Mouse (Mus musculus): ENCODE results near the gene Wdr43. TPM values are rescaled to one million over a fixed set of nuclear protein-coding genes. Genes with fewer than 3 reads are reported as not detected.

Gene Wdr43
- polyA plus RNA-seq, 1 experiment, result 24.1 TPM

GRCm38 (mm10) chr17:71598659-71599554 is 16.8 kb upstream of the Wdr43 start:
- TF ChIP-seq MYOG (IDR thresholded peaks at IDR 0.05; ENCODE audit: control insufficient read depth in 1 of 3, insufficient read depth in 1 of 3, insufficient read length in 2 of 3, low read depth in 2 of 3), result peak in 2 of 3 experiments; percentile 66 to 81
- TF ChIP-seq MYOD1 (IDR thresholded peaks at IDR 0.05; ENCODE audit: control insufficient read depth in 1 of 3, insufficient read length in 2 of 3, low read depth in 2 of 3), result peak in 2 of 3 experiments; percentile 78 to 80
- no peak for TF ChIP-seq USF1 (IDR thresholded peaks at IDR 0.05; ENCODE audit: low read depth)
- no peak for TF ChIP-seq REST (IDR thresholded peaks at IDR 0.05; ENCODE audit: insufficient read depth, insufficient read length)
- no peak for TF ChIP-seq TCF12 (IDR thresholded peaks at IDR 0.05; ENCODE audit: insufficient read depth, poor library complexity, severe bottlenecking)
- TF ChIP-seq SRF (IDR thresholded peaks at IDR 0.05; ENCODE audit: control insufficient read depth, insufficient read length, low read depth), result peak; percentile 92
- peak; percentile 42 for TF ChIP-seq POLR2AphosphoS2 (IDR thresholded peaks at IDR 0.05; ENCODE audit: insufficient read length, low read depth)
- TF ChIP-seq E2F4 (IDR thresholded peaks at IDR 0.05; ENCODE audit: insufficient read depth), result no peak
- no peak for TF ChIP-seq TCF3 (IDR thresholded peaks at IDR 0.05; ENCODE audit: insufficient read length, low read depth)
- peak; percentile 61 for TF ChIP-seq POLR2A (IDR thresholded peaks at IDR 0.05; ENCODE audit: insufficient read length, low read depth)
- peak; percentile 6 for TF ChIP-seq MAX (IDR thresholded peaks at IDR 0.05; ENCODE audit: low read depth)
- TF ChIP-seq CEBPB (IDR thresholded peaks at IDR 0.05; ENCODE audit: insufficient read depth, poor library complexity, severe bottlenecking), result no peak
- no peaks in the 10 kb centered on the region for H3K27me3 ChIP-seq (ENCODE audit: control insufficient read depth, insufficient read depth, insufficient read length)
- no peaks in the 10 kb centered on the region for H3K36me3 ChIP-seq (ENCODE audit: control insufficient read depth, insufficient read depth)
- peak overlapping the region; percentile 82 for H3K4me3 ChIP-seq
- H3K79me2 ChIP-seq (ENCODE audit: control insufficient read depth, insufficient read depth), result peaks cover 6% of the 10 kb centered on the region
- peak overlapping the region; percentile 76 for H3K4me2 ChIP-seq (ENCODE audit: low read depth)
- peak overlapping the region; percentile 25 for H3ac ChIP-seq (ENCODE audit: control insufficient read depth, insufficient read length)

GRCm38 (mm10) chr17:71616319-71617032 is 781 bp downstream of the Wdr43 start:
- peak overlapping the region; percentile 85 for H3K4me2 ChIP-seq (ENCODE audit: low read depth)
- no peaks in the 10 kb centered on the region for H3K27me3 ChIP-seq (ENCODE audit: control insufficient read depth, insufficient read depth, insufficient read length)
- peaks cover 55% of the 10 kb centered on the region for H3K79me2 ChIP-seq (ENCODE audit: control insufficient read depth, insufficient read depth)
- peaks cover 9% of the 10 kb centered on the region for H3K36me3 ChIP-seq (ENCODE audit: control insufficient read depth, insufficient read depth)
- TF ChIP-seq MAX (IDR thresholded peaks at IDR 0.05; ENCODE audit: low read depth) (no peak), CEBPB (IDR thresholded peaks at IDR 0.05; ENCODE audit: insufficient read depth, poor library complexity, severe bottlenecking) (no peak), MYOD1 (IDR thresholded peaks at IDR 0.05; ENCODE audit: control insufficient read depth in 1 of 3, insufficient read length in 2 of 3, low read depth in 2 of 3) (no peak), POLR2AphosphoS2 (IDR thresholded peaks at IDR 0.05; ENCODE audit: insufficient read length, low read depth) (no peak), SRF (IDR thresholded peaks at IDR 0.05; ENCODE audit: control insufficient read depth, insufficient read length, low read depth) (no peak), POLR2A (IDR thresholded peaks at IDR 0.05; ENCODE audit: insufficient read length, low read depth) (no peak), E2F4 (IDR thresholded peaks at IDR 0.05; ENCODE audit: insufficient read depth) (no peak), TCF12 (IDR thresholded peaks at IDR 0.05; ENCODE audit: insufficient read depth, poor library complexity, severe bottlenecking) (no peak), REST (IDR thresholded peaks at IDR 0.05; ENCODE audit: insufficient read depth, insufficient read length) (no peak), USF1 (IDR thresholded peaks at IDR 0.05; ENCODE audit: low read depth) (no peak), MYOG (IDR thresholded peaks at IDR 0.05; ENCODE audit: control insufficient read depth in 1 of 3, insufficient read depth in 1 of 3, insufficient read length in 2 of 3, low read depth in 2 of 3) (no peak), TCF3 (IDR thresholded peaks at IDR 0.05; ENCODE audit: insufficient read length, low read depth) (no peak)
- peak overlapping the region; percentile 92 for H3K4me3 ChIP-seq
- H3ac ChIP-seq (ENCODE audit: control insufficient read depth, insufficient read length), result peak overlapping the region; percentile 47

- Histone ChIP-seq H3K27me3 (ENCODE audit: control insufficient read depth, insufficient read depth, insufficient read length) (no peaks in the 10 kb centered on the region), H3K4me3 (peak overlapping the region; percentile 92), H3K79me2 (ENCODE audit: control insufficient read depth, insufficient read depth) (peaks cover 60% of the 10 kb centered on the region), H3K4me2 (ENCODE audit: low read depth) (peak overlapping the region; percentile 85), H3ac (ENCODE audit: control insufficient read depth, insufficient read length) (peak overlapping the region; percentile 47), H3K36me3 (ENCODE audit: control insufficient read depth, insufficient read depth) (peaks cover 9% of the 10 kb centered on the region)
- TF ChIP-seq TCF3 (IDR thresholded peaks at IDR 0.05; ENCODE audit: insufficient read length, low read depth), result no peak
- no peak for TF ChIP-seq MYOG (IDR thresholded peaks at IDR 0.05; ENCODE audit: control insufficient read depth in 1 of 3, insufficient read depth in 1 of 3, insufficient read length in 2 of 3, low read depth in 2 of 3)
These were observed 1.3 kb downstream of the Wdr43 start for GRCm38 (mm10) chr17:71617033-71617362.

- peak overlapping the region; percentile 85 for H3K4me2 ChIP-seq (ENCODE audit: low read depth)
- H3K27me3 ChIP-seq (ENCODE audit: control insufficient read depth, insufficient read depth, insufficient read length), result no peaks in the 10 kb centered on the region
- H3ac ChIP-seq (ENCODE audit: control insufficient read depth, insufficient read length), result no peak overlapping the region
- no peak for TF ChIP-seq USF1 (IDR thresholded peaks at IDR 0.05; ENCODE audit: low read depth)
- no peak for TF ChIP-seq CEBPB (IDR thresholded peaks at IDR 0.05; ENCODE audit: insufficient read depth, poor library complexity, severe bottlenecking)
- TF ChIP-seq POLR2AphosphoS2 (IDR thresholded peaks at IDR 0.05; ENCODE audit: insufficient read length, low read depth), result no peak
- TF ChIP-seq SRF (IDR thresholded peaks at IDR 0.05; ENCODE audit: control insufficient read depth, insufficient read length, low read depth), result no peak
- no peak for TF ChIP-seq REST (IDR thresholded peaks at IDR 0.05; ENCODE audit: insufficient read depth, insufficient read length)
- no peak for TF ChIP-seq MYOD1 (IDR thresholded peaks at IDR 0.05; ENCODE audit: control insufficient read depth in 1 of 3, insufficient read length in 2 of 3, low read depth in 2 of 3)
- TF ChIP-seq TCF3 (IDR thresholded peaks at IDR 0.05; ENCODE audit: insufficient read length, low read depth), result no peak
- TF ChIP-seq E2F4 (IDR thresholded peaks at IDR 0.05; ENCODE audit: insufficient read depth), result no peak
- TF ChIP-seq TCF12 (IDR thresholded peaks at IDR 0.05; ENCODE audit: insufficient read depth, poor library complexity, severe bottlenecking), result no peak
- no peak for TF ChIP-seq MYOG (IDR thresholded peaks at IDR 0.05; ENCODE audit: control insufficient read depth in 1 of 3, insufficient read depth in 1 of 3, insufficient read length in 2 of 3, low read depth in 2 of 3)
- TF ChIP-seq MAX (IDR thresholded peaks at IDR 0.05; ENCODE audit: low read depth), result no peak
- no peak for TF ChIP-seq POLR2A (IDR thresholded peaks at IDR 0.05; ENCODE audit: insufficient read length, low read depth)
- peak overlapping the region; percentile 92 for H3K4me3 ChIP-seq
- peaks cover 9% of the 10 kb centered on the region for H3K36me3 ChIP-seq (ENCODE audit: control insufficient read depth, insufficient read depth)
- peaks cover 70% of the 10 kb centered on the region for H3K79me2 ChIP-seq (ENCODE audit: control insufficient read depth, insufficient read depth)
These were observed 2.3 kb downstream of the Wdr43 start for GRCm38 (mm10) chr17:71617974-71618373.
